Mouse (Mus musculus): ENCODE results near the gene Samd8. TPM values are rescaled to one million over a fixed set of nuclear protein-coding genes. Genes with fewer than 3 reads are reported as not detected.

Gene Samd8
- polyA plus RNA-seq (2014; fragmentation: Illumina TruSeq; extraction: RNeasy Lipid Tissue Mini Kit (QIAGEN cat#74804); ENCODE audit: low read depth, low replicate concordance): 9.6 TPM

GRCm38 (mm10) chr14:21750008-21750880 is at the start of gene Samd8:
Samd8 (plus strand) TSS chr14:21750531.

DNA sequence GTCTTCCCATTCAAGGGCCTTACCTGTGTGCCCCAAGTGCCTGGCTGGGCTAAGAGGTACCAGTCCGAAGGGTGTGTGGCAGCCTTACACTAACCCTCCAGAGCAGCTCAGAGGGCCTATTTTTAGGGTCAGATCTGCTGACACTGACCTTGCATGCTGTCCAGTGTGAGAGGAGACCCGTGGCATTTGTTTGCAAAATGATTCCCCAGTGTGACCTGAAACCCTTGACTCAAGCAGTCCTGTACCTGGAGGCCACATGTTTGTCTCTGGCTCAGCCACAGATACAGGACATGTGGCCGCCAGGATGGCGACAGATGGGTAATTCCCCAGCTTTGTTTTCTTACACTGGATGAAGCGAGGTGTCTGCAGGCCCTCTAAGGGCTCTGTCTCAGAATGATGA is 35.8 kb upstream of the Samd8 start, which contains the start of gene Dupd1:
Gene Dupd1, minus strand, starts transcription at position 91 of the 400 bp plus-strand sequence.

DNA sequence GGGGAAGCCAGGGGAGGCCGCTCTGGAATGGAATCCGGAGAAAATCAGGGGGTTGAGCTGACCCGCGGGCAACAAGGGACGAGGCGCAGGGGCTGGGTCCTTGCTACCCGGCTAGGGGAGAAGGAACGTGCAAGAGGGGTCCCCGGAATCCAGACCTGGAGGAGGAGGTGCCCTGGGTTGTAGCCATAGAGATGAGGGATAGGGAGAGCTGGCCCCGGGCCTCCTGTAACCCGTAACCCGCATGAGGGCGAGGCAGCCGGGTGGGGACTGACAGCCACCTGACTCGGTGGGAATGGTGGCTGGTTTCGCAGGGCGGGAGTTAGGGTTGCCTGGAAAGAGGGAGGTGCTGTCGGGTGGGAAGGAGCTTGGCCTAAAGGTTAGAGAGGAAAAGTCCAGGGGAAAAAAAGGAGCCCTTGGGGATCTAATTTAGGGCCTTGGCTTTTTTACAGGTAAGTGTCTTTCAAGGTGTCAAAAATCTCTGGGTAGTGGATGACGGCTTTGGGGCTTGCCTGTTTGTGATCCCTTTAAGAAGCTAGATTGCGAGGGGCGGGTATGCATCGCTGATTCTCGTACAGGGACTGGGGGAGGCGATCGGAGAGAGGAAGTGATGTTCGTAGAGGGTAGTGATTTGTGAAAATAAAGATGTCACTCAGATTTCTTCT is 681 bp downstream of the Samd8 start, which contains the start of gene Dusp13:
Gene Dusp13, minus strand, starts transcription at position 301 of the 662 bp plus-strand sequence.

DNA sequence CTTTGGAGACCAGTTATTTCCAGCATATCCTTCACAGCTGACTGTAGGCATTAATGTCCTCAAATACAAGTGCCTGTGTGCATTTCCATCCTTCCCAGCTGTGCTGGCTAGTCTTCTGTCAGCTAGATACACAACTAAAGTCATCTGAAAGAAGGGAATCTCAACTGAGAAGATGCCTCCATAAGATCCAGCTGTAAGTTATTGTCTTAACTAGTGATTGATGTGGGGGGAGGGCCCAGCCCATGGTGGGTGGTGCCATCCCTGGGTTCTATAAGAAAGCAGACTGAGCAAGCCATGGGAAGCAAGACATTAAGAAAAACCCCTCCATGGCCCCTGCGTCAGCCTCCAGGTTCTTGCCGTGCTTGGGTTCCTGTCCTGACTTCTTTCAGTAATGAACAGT is 74.6 kb downstream of the Samd8 start, which contains the start of gene Vdac2:
Gene Vdac2, plus strand, starts transcription at position 301 of the 400 bp plus-strand sequence.

Other genes starting within 250 kb of the Samd8 start
- not detected for gene Dupd1, start 36.0 kb upstream of the Samd8 start, polyA plus RNA-seq (2014; fragmentation: Illumina TruSeq; extraction: RNeasy Lipid Tissue Mini Kit (QIAGEN cat#74804); ENCODE audit: low read depth, low replicate concordance)
- gene Dusp13, start 650 bp downstream of the Samd8 start, polyA plus RNA-seq (2014; fragmentation: Illumina TruSeq; extraction: RNeasy Lipid Tissue Mini Kit (QIAGEN cat#74804); ENCODE audit: low read depth, low replicate concordance): 0.47 TPM
- gene Vdac2, start 74.7 kb downstream of the Samd8 start, polyA plus RNA-seq (2014; fragmentation: Illumina TruSeq; extraction: RNeasy Lipid Tissue Mini Kit (QIAGEN cat#74804); ENCODE audit: low read depth, low replicate concordance): 450 TPM
- 5.3 TPM for gene Comtd1, start 98.4 kb downstream of the Samd8 start, polyA plus RNA-seq (2014; fragmentation: Illumina TruSeq; extraction: RNeasy Lipid Tissue Mini Kit (QIAGEN cat#74804); ENCODE audit: low read depth, low replicate concordance)
- 0.65 TPM for gene Zfp503, start 239.1 kb downstream of the Samd8 start, polyA plus RNA-seq (2014; fragmentation: Illumina TruSeq; extraction: RNeasy Lipid Tissue Mini Kit (QIAGEN cat#74804); ENCODE audit: low read depth, low replicate concordance)

All from heart, adult 10 weeks (tissue).